Comparison of ENCODE assay signal across 9 mouse cellular contexts in the genomic region with DNA sequence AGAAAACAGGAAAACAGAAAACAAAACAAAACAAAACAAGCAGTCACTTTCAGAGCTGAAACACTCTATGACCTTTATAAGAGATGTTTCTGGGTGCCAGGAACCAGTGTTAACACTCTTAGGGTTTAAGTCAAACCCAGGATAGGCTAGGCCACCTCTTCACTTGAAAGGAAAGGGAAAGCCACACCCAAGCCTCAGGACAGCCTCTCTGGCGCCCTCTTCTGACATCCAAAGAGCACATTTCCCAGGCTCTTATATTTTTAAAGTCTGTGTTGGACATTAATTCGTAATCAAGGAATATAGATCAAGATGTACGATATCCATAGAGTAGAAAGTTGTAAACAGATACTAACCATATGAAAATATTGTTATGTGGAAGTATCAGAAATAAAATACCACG. TPM values are rescaled to one million over a fixed set of nuclear protein-coding genes. Genes with fewer than 3 reads are reported as not detected.
DNase-seq lines count a peak whose midpoint lies in the region; ATAC-seq and TF ChIP-seq lines count a peak whose summit lies in the region.
"Had no signal": no experiment of that assay in that cellular context is flagged by ENCODE, and none has a peak within 500 bp of the region (broad histone marks: within the 10 kb centered on the region; RNA-seq: fewer than 3 reads in every experiment).

No protein-coding gene starts in this region.

- H3K9me3 ChIP-seq in intestine, postnatal 0 days (ENCODE audit: control insufficient read depth) = no peaks in the 10 kb centered on the region
- H3K9me3 ChIP-seq in intestine, embryonic 15.5 days = no peaks in the 10 kb centered on the region
- no peaks in the 10 kb centered on the region for H3K9me3 ChIP-seq in lung, postnatal 0 days (ENCODE audit: low read length)
- no peaks in the 10 kb centered on the region for H3K9me3 ChIP-seq in midbrain, embryonic 13.5 days
- no peaks in the 10 kb centered on the region for H3K9me3 ChIP-seq in hindbrain, embryonic 14.5 days (ENCODE audit: control insufficient read depth, low read length)

- TF ChIP-seq EP300 in lung, postnatal 0 days (IDR thresholded peaks at IDR 0.05) = no peak

- no peaks in the 10 kb centered on the region for H3K27me3 ChIP-seq in intestine, postnatal 0 days (replicated peaks; ENCODE audit: control insufficient read depth, insufficient read depth, low read length)
- H3K27me3 ChIP-seq in intestine, embryonic 15.5 days (replicated peaks) = no peaks in the 10 kb centered on the region
- H3K27me3 ChIP-seq in lung, postnatal 0 days (replicated peaks; ENCODE audit: insufficient read depth, low read length) = no peaks in the 10 kb centered on the region
- H3K27me3 ChIP-seq in midbrain, embryonic 13.5 days = no peaks in the 10 kb centered on the region
- no peaks in the 10 kb centered on the region for H3K27me3 ChIP-seq in hindbrain, embryonic 14.5 days (ENCODE audit: control insufficient read depth, insufficient read depth, low read length)

- H3K4me2 ChIP-seq in intestine, postnatal 0 days (replicated peaks; ENCODE audit: low read depth) = no peak overlapping the region
- no peak overlapping the region for H3K4me2 ChIP-seq in intestine, embryonic 15.5 days (replicated peaks)
- H3K4me2 ChIP-seq in lung, postnatal 0 days (replicated peaks; ENCODE audit: low read depth, low read length) = no peak overlapping the region
- H3K4me2 ChIP-seq in midbrain, embryonic 13.5 days (replicated peaks) = no peak overlapping the region
- H3K4me2 ChIP-seq in hindbrain, embryonic 14.5 days (replicated peaks) = no peak overlapping the region

- H3K9ac ChIP-seq in intestine, postnatal 0 days (ENCODE audit: low read depth, low read length) = no peak overlapping the region
- H3K9ac ChIP-seq in intestine, embryonic 15.5 days = no peak overlapping the region
- H3K9ac ChIP-seq in lung, postnatal 0 days (replicated peaks; ENCODE audit: low read depth) = no peak overlapping the region
- H3K9ac ChIP-seq in midbrain, embryonic 13.5 days (replicated peaks) = no peak overlapping the region
- H3K9ac ChIP-seq in hindbrain, embryonic 14.5 days = no peak overlapping the region

- DNase-seq in ES-CJ7 (ENCODE audit: low read depth, low spot score) (peak; percentile 77), adipocyte (ENCODE audit: low spot score) (peak; percentile 41)
- DNase-seq in lung, postnatal 0 days (ENCODE audit: low spot score) = peak; percentile 64
- DNase-seq in hindbrain, embryonic 14.5 days (ENCODE audit: low spot score) = no peak
- no peak for DNase-seq in neural tube, embryonic 10.5 days (ENCODE audit: extremely low spot score, low spot score)

- ATAC-seq in intestine, postnatal 0 days = no peak
- no peak for ATAC-seq in intestine, embryonic 15.5 days
- ATAC-seq in lung, postnatal 0 days = 0 out of 2 replicates have a peak, but pooled peaks have one; percentile 38
- ATAC-seq in midbrain, embryonic 13.5 days = no peak
- no peak for ATAC-seq in hindbrain, embryonic 14.5 days (ENCODE audit: low FRiP score)

- H3K4me3 ChIP-seq in intestine, postnatal 0 days (ENCODE audit: low read depth, low read length) = no peak overlapping the region
- no peak overlapping the region for H3K4me3 ChIP-seq in intestine, embryonic 15.5 days (replicated peaks)
- H3K4me3 ChIP-seq in lung, postnatal 0 days (ENCODE audit: low read depth, low read length) = no peak overlapping the region
- no peak overlapping the region for H3K4me3 ChIP-seq in midbrain, embryonic 13.5 days (replicated peaks)
- no peak overlapping the region for H3K4me3 ChIP-seq in hindbrain, embryonic 14.5 days (replicated peaks; ENCODE audit: low read length)

- peak; percentile 66 for TF ChIP-seq CTCF in intestine, postnatal 0 days (IDR thresholded peaks at IDR 0.05; ENCODE audit: low read depth)
- peak; percentile 62 for TF ChIP-seq CTCF in lung, postnatal 0 days (IDR thresholded peaks at IDR 0.05)

- WGBS in intestine, postnatal 0 days = 54% methylated on average over 4 of the region's 4 CpGs
- 47% methylated on average over 4 of the region's 4 CpGs for WGBS in intestine, embryonic 15.5 days
- WGBS in lung, postnatal 0 days = 45% methylated on average over 4 of the region's 4 CpGs
- 48% methylated on average over 4 of the region's 4 CpGs for WGBS in midbrain, embryonic 13.5 days
- WGBS in hindbrain, embryonic 14.5 days = 51% methylated on average over 4 of the region's 4 CpGs

- no peaks in the 10 kb centered on the region for H3K4me1 ChIP-seq in intestine, postnatal 0 days (replicated peaks; ENCODE audit: control insufficient read depth, insufficient read depth, low read length)
- H3K4me1 ChIP-seq in intestine, embryonic 15.5 days (replicated peaks) = no peaks in the 10 kb centered on the region
- no peaks in the 10 kb centered on the region for H3K4me1 ChIP-seq in lung, postnatal 0 days (ENCODE audit: insufficient read depth, low read depth, low read length)
- H3K4me1 ChIP-seq in midbrain, embryonic 13.5 days (replicated peaks) = no peaks in the 10 kb centered on the region
- H3K4me1 ChIP-seq in hindbrain, embryonic 14.5 days (replicated peaks; ENCODE audit: control insufficient read depth, insufficient read depth, low read length) = no peaks in the 10 kb centered on the region

- H3K36me3 ChIP-seq in intestine, postnatal 0 days (ENCODE audit: control insufficient read depth, insufficient read depth) = peaks cover 1% of the 10 kb centered on the region; the same call in 1 of the 2 replicates
- H3K36me3 ChIP-seq in intestine, embryonic 15.5 days = no peaks in the 10 kb centered on the region
- peaks cover 13% of the 10 kb centered on the region; the same call in 1 of the 2 replicates for H3K36me3 ChIP-seq in lung, postnatal 0 days (ENCODE audit: insufficient read depth, low read length)
- H3K36me3 ChIP-seq in midbrain, embryonic 13.5 days = no peaks in the 10 kb centered on the region
- H3K36me3 ChIP-seq in hindbrain, embryonic 14.5 days (replicated peaks; ENCODE audit: control insufficient read depth, insufficient read depth) = no peaks in the 10 kb centered on the region

- H3K27ac ChIP-seq in intestine, postnatal 0 days (ENCODE audit: low read depth, low read length) = no peak overlapping the region
- H3K27ac ChIP-seq in intestine, embryonic 15.5 days = no peak overlapping the region
- H3K27ac ChIP-seq in lung, postnatal 0 days (ENCODE audit: low read length) = no peak overlapping the region
- H3K27ac ChIP-seq in midbrain, embryonic 13.5 days = no peak overlapping the region
- no peak overlapping the region for H3K27ac ChIP-seq in hindbrain, embryonic 14.5 days

RNA-seq across cellular contexts. Expression of a gene that starts 16.5 kb away (rescaled TPM):
- 11.2 and 11.3 TPM in 2 replicates for polyA plus RNA-seq in intestine, postnatal 0 days (2015; fragmentation: Nextera tagmentation; extraction: Ambion mirVana)
- polyA plus RNA-seq in intestine, embryonic 15.5 days (2015; fragmentation: Nextera tagmentation; extraction: Ambion mirVana) = 18.5 and 20.3 TPM in 2 replicates
- polyA plus RNA-seq in lung, postnatal 0 days (2015; fragmentation: Nextera tagmentation; extraction: Ambion mirVana) = 10.7 and 11.5 TPM in 2 replicates
- 46.4 and 50.2 TPM in 2 replicates for polyA plus RNA-seq in midbrain, embryonic 13.5 days (2015; fragmentation: Nextera tagmentation; extraction: Ambion mirVana)
- 89.7 and 94.9 TPM in 2 replicates for polyA plus RNA-seq in hindbrain, embryonic 14.5 days (2014; fragmentation: Nextera tagmentation; extraction: Ambion mirVana)

RNA-seq across cellular contexts. Expression of a gene that starts 57.7 kb away (rescaled TPM):
- polyA plus RNA-seq in intestine, postnatal 0 days (2015; fragmentation: Nextera tagmentation; extraction: Ambion mirVana) = 1.5 and 1.9 TPM in 2 replicates
- polyA plus RNA-seq in intestine, embryonic 15.5 days (2015; fragmentation: Nextera tagmentation; extraction: Ambion mirVana) = 5.5 and 7.3 TPM in 2 replicates
- 35.0 and 39.2 TPM in 2 replicates for polyA plus RNA-seq in lung, postnatal 0 days (2015; fragmentation: Nextera tagmentation; extraction: Ambion mirVana)
- 0.50 and 0.59 TPM in 2 replicates for polyA plus RNA-seq in midbrain, embryonic 13.5 days (2015; fragmentation: Nextera tagmentation; extraction: Ambion mirVana)
- polyA plus RNA-seq in hindbrain, embryonic 14.5 days (2014; fragmentation: Nextera tagmentation; extraction: Ambion mirVana) = 0.34 and 0.54 TPM in 2 replicates

RNA-seq across cellular contexts. Expression of a gene that starts 58.0 kb away (rescaled TPM):
- not detected in 2 replicates for polyA plus RNA-seq in intestine, postnatal 0 days (2015; fragmentation: Nextera tagmentation; extraction: Ambion mirVana)
- not detected in 2 replicates for polyA plus RNA-seq in intestine, embryonic 15.5 days (2015; fragmentation: Nextera tagmentation; extraction: Ambion mirVana)
- polyA plus RNA-seq in lung, postnatal 0 days (2015; fragmentation: Nextera tagmentation; extraction: Ambion mirVana) = 0.11 and 0.13 TPM in 2 replicates
- polyA plus RNA-seq in midbrain, embryonic 13.5 days (2015; fragmentation: Nextera tagmentation; extraction: Ambion mirVana) = not detected in 2 replicates
- polyA plus RNA-seq in hindbrain, embryonic 14.5 days (2014; fragmentation: Nextera tagmentation; extraction: Ambion mirVana) = not detected in 2 replicates
- polyA plus RNA-seq: large intestine, adult 2 months had no signal

Comparison
In these comparisons a context has a peak if more than half of its experiments do, and no peak if none do; other contexts are left out.
1. DNase-seq: peak in ES-CJ7 (single experiment), adipocyte (single experiment) and lung, postnatal 0 days (single experiment); none in hindbrain, embryonic 14.5 days (single experiment) and neural tube, embryonic 10.5 days (single experiment).